Mouse (Mus musculus) limb, embryonic 14.5 days (tissue): ENCODE measurements around the gene Rnf34. TPM values are rescaled to one million over a fixed set of nuclear protein-coding genes. Genes with fewer than 3 reads are reported as not detected.

ENCODE experiments used
- ATAC-seq: fragments of 200-750 bp; cut with Nextera tagmentation; 2 replicates; pipeline ENCODE4 v1.8.0; 2017; ENCODE audit warnings: low read depth, moderate number of reproducible peaks, moderate TSS enrichment; ENCODE audit not compliant: low FRiP score
- DNase-seq: peaks from one replicate; pipeline ENCODE4 v3.0.0-alpha.2; 2015; ENCODE audit warnings: low spot score
- H3K27ac ChIP-seq: fragments of 300-500 bp; sonication (generic); replicated peaks from 2 replicates; pipeline ENCODE4 v1.5.1; 2014; ENCODE audit warnings: low read depth, mild to moderate bottlenecking, low read length, moderate library complexity, mixed read lengths
- H3K27me3 ChIP-seq: fragments of 300-500 bp; sonication (generic); 2 replicates; pipeline ENCODE4 v1.6.1; 2014; ENCODE audit warnings: low read length, mixed read lengths; ENCODE audit not compliant: control insufficient read depth, insufficient read depth
- H3K36me3 ChIP-seq: fragments of 300-500 bp; sonication (generic); 2 replicates; pipeline ENCODE4 v1.6.1; 2014; ENCODE audit warnings: mild to moderate bottlenecking, low read length, moderate library complexity, mixed read lengths; ENCODE audit not compliant: control insufficient read depth, insufficient read depth
- H3K4me1 ChIP-seq: fragments of 300-500 bp; sonication (generic); 2 replicates; pipeline ENCODE4 v1.6.1; 2014; ENCODE audit warnings: antibody characterized with exemption, low read length, mixed read lengths; ENCODE audit not compliant: control insufficient read depth, insufficient read depth
- H3K4me2 ChIP-seq: fragments of 300-500 bp; sonication (generic); replicated peaks from 2 replicates; pipeline ENCODE4 v1.6.1; 2014; ENCODE audit warnings: low read depth, mild to moderate bottlenecking, low read length, moderate library complexity; ENCODE audit not compliant: severe bottlenecking
- H3K4me3 ChIP-seq: fragments of 300-500 bp; sonication (generic); replicated peaks from 2 replicates; pipeline ENCODE4 v1.5.1; 2014; ENCODE audit warnings: low read length
- H3K9ac ChIP-seq: fragments of 300-500 bp; sonication (generic); 2 replicates; pipeline ENCODE4 v1.6.1; 2014; ENCODE audit warnings: mild to moderate bottlenecking, low read depth, low read length, moderate library complexity; ENCODE audit not compliant: severe bottlenecking
- H3K9me3 ChIP-seq: fragments of 300-500 bp; sonication (generic); 2 replicates; pipeline ENCODE4 v1.6.1; 2016; ENCODE audit warnings: low read length; ENCODE audit not compliant: control insufficient read depth
- POLR2A ChIP-seq: fragments of 200-500 bp; IDR thresholded peaks from 2 replicates; pipeline ENCODE4 v1.8.0; 2012; ENCODE audit warnings: inconsistent platforms, mild to moderate bottlenecking, moderate library complexity, borderline replicate concordance; ENCODE audit not compliant: insufficient read depth, insufficient read length; ENCODE audit errors: extremely low read depth
- WGBS: fragments of 180-500 bp; shearing (Covaris S2); extraction: QIAGEN DNeasy Blood & Tissue Kit; methylation state at CpG from one replicate; pipeline ENCODE4 v1.1.7; 2014; 5-methylcytosine and 5-hydroxymethylcytosine counted together
- polyA plus RNA-seq, 2 experiments: library from polyadenylated mRNA; depleted of rRNA in 1 of 2; stranded (reverse) in 1 of 2; unstranded in 1 of 2; fragments of >200 nt; fragmentation: Nextera tagmentation in 1 of 2; extraction: Ambion mirVana in 1 of 2; gene quantifications; 2 replicates each; pipeline versions ENCODE4 v1.2.1 to v1.2.3; 2012 to 2014

The Rnf34 gene
- polyA plus RNA-seq, 2 experiments: 23.5 to 33.7 TPM

DNA sequence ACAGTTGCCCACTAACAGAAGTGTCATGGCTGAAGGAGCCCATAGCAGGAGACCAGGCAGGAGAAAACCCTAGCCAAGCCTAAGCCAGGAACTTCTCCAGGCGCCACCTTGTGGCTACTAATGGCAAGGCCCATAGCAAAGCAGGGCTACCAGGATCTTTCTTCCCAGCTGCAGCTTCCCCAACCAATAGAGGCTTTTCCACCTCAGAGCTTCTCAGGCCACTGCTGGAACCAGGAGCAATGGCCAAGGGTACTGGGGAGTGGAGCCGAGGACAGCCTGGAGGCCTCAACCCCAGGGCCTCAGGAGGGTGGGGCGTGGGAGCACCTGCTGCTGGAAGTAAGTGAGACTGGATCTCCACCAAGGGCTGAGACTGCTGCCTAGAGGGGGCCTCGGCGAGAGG is 31.5 kb downstream of the Rnf34 start:
- H3K27me3 ChIP-seq: no peaks in the 10 kb centered on the region
- no peak overlapping the region for H3K9ac ChIP-seq
- H3K4me2 ChIP-seq: no peak overlapping the region
- no peak for TF ChIP-seq POLR2A
- H3K4me1 ChIP-seq: no peaks in the 10 kb centered on the region
- H3K27ac ChIP-seq: no peak overlapping the region
- 57% methylated on average over 5 of the region's 5 CpGs for WGBS
- no peaks in the 10 kb centered on the region for H3K9me3 ChIP-seq
- H3K4me3 ChIP-seq: no peak overlapping the region
- H3K36me3 ChIP-seq: peaks cover 59% of the 10 kb centered on the region
- ATAC-seq (peak; percentile 63; the same call in 1 of the 2 replicates), DNase-seq (peak; percentile 73)

GRCm38 (mm10) chr5:122882256-122883050 is 32.6 kb downstream of the Rnf34 start:
- WGBS: 90% methylated on average over 18 of the region's 18 CpGs
- no peak overlapping the region for H3K4me2 ChIP-seq
- no peak overlapping the region for H3K9ac ChIP-seq
- TF ChIP-seq POLR2A: no peak
- no peak overlapping the region for H3K27ac ChIP-seq
- no peaks in the 10 kb centered on the region for H3K27me3 ChIP-seq
- DNase-seq (no peak), ATAC-seq (no peak)
- H3K9me3 ChIP-seq: no peaks in the 10 kb centered on the region
- no peak overlapping the region for H3K4me3 ChIP-seq
- H3K36me3 ChIP-seq: peaks cover 47% of the 10 kb centered on the region
- H3K4me1 ChIP-seq: no peaks in the 10 kb centered on the region

DNA sequence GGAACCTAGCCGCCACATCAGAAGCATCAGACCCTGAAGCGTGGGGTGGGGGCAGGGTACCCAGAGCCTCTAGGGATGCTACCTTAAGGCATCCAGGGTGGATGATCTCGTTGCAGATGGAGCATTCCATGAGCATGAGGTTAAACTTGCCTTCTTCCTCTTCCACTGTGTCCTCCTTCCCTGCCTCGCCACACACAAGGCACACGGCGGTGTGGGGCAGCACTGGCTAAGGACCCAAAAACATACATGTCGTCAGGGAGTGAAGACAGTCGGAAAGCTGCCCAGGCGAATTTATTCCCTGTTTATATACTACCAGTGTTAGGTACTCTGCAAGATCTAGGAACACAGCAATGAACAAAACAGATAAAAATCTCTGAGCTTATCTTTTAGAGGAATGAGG is 33.4 kb downstream of the Rnf34 start:
- no peak overlapping the region for H3K9ac ChIP-seq
- H3K27me3 ChIP-seq: no peaks in the 10 kb centered on the region
- 82% methylated on average over 9 of the region's 9 CpGs for WGBS
- TF ChIP-seq POLR2A: no peak
- ATAC-seq (no peak), DNase-seq (no peak)
- no peak overlapping the region for H3K4me3 ChIP-seq
- no peak overlapping the region for H3K27ac ChIP-seq
- H3K4me1 ChIP-seq: no peaks in the 10 kb centered on the region
- H3K9me3 ChIP-seq: no peaks in the 10 kb centered on the region
- no peak overlapping the region for H3K4me2 ChIP-seq
- peaks cover 45% of the 10 kb centered on the region for H3K36me3 ChIP-seq

- Histone ChIP-seq H3K27ac (no peak overlapping the region), H3K4me1 (no peaks in the 10 kb centered on the region), H3K9ac (no peak overlapping the region), H3K36me3 (peaks cover 44% of the 10 kb centered on the region), H3K4me2 (no peak overlapping the region), H3K9me3 (no peaks in the 10 kb centered on the region), H3K4me3 (no peak overlapping the region), H3K27me3 (no peaks in the 10 kb centered on the region)
- WGBS: 59% methylated on average over 2 of the region's 2 CpGs
- DNase-seq (no peak), ATAC-seq (no peak)
- no peak for TF ChIP-seq POLR2A
Measured at GRCm38 (mm10) chr5:122883652-122884235, 33.9 kb downstream of the Rnf34 start.

- no peak overlapping the region for H3K9ac ChIP-seq
- WGBS: 89% methylated on average over 7 of the region's 7 CpGs
- H3K4me3 ChIP-seq: no peak overlapping the region
- H3K27me3 ChIP-seq: no peaks in the 10 kb centered on the region
- no peak for TF ChIP-seq POLR2A
- no peak overlapping the region for H3K4me2 ChIP-seq
- H3K9me3 ChIP-seq: no peaks in the 10 kb centered on the region
- no peaks in the 10 kb centered on the region for H3K4me1 ChIP-seq
- no peak overlapping the region for H3K27ac ChIP-seq
- H3K36me3 ChIP-seq: peaks cover 33% of the 10 kb centered on the region
- ATAC-seq: no peak
- no peak for DNase-seq
Measured at GRCm38 (mm10) chr5:122884594-122885348, 34.9 kb downstream of the Rnf34 start.
